Mouse (Mus musculus) inflammation-experienced regulatory T-cells, adult 16 weeks (primary cell): ENCODE measurements around the gene Uqcrq. TPM values are rescaled to one million over a fixed set of nuclear protein-coding genes. Genes with fewer than 3 reads are reported as not detected.

Experiments used
- polyA plus RNA-seq: library from polyadenylated mRNA; unstranded; fragments of 100-300 nt; shearing (Covaris generic); gene quantifications from one replicate; pipeline ENCODE4 v1.2.1, GENCODE M21; 2017

Gene Uqcrq
- polyA plus RNA-seq, result 310 TPM

GRCm38 (mm10) chr11:53430670-53431346, at the start of gene Uqcrq, which contains the start of gene Gdf9:
TSS of gene Uqcrq (minus strand) at chr11:53430831.
TSS of gene Gdf9 (plus strand) at chr11:53431023.

GRCm38 (mm10) chr11:53479783-53480301, 49.2 kb upstream of the Uqcrq start, which contains the start of the genes Gm9945 and Sowaha:
TSS of gene Gm9945 (plus strand) at chr11:53480166.
TSS of gene Sowaha (minus strand) at chr11:53480274.

GRCm38 (mm10) chr11:53469968-53470695, 39.5 kb upstream of the Uqcrq start, which contains the start of gene Gm9837:
TSS of gene Gm9837 (minus strand) at chr11:53470479.

GRCm38 (mm10) chr11:53456474-53457371, 26.1 kb upstream of the Uqcrq start, which contains the start of the genes Gm10447 and Shroom1:
TSS of gene Gm10447 (minus strand) at chr11:53457110.
TSS of gene Shroom1 (plus strand) at chr11:53457205.

GRCm38 (mm10) chr11:53423036-53423435, 7.6 kb downstream of the Uqcrq start, which contains the start of gene Leap2:
TSS of gene Leap2 (minus strand) at chr11:53423170.

Other genes with a start within 250 kb of the Uqcrq start
- gene Hspa4, start 130.4 kb downstream of the Uqcrq start, polyA plus RNA-seq, result 33.1 TPM
- 36.2 TPM for gene Zcchc10, start 106.2 kb downstream of the Uqcrq start, polyA plus RNA-seq
- 15.7 TPM for gene Aff4, start 80.0 kb downstream of the Uqcrq start, polyA plus RNA-seq
- gene Leap2, start 7.7 kb downstream of the Uqcrq start, polyA plus RNA-seq, result not detected
- gene Gdf9, start 192 bp upstream of the Uqcrq start, polyA plus RNA-seq, result 0.48 TPM
- gene Gm10447, start 26.3 kb upstream of the Uqcrq start, polyA plus RNA-seq, result not detected
- gene Shroom1, start 26.4 kb upstream of the Uqcrq start, polyA plus RNA-seq, result not detected
- not detected for gene Gm9837, start 39.6 kb upstream of the Uqcrq start, polyA plus RNA-seq
- not detected for gene Gm9945, start 49.3 kb upstream of the Uqcrq start, polyA plus RNA-seq
- not detected for gene Sowaha, start 49.4 kb upstream of the Uqcrq start, polyA plus RNA-seq
- gene Sept8, start 88.4 kb upstream of the Uqcrq start, polyA plus RNA-seq, result 1.6 TPM
- gene Kif3a, start 136.5 kb upstream of the Uqcrq start, polyA plus RNA-seq, result 20.2 TPM
- gene Il4, start 187.8 kb upstream of the Uqcrq start, polyA plus RNA-seq, result 4.1 TPM
- not detected for gene Il13, start 203.9 kb upstream of the Uqcrq start, polyA plus RNA-seq